In the genomic region with DNA sequence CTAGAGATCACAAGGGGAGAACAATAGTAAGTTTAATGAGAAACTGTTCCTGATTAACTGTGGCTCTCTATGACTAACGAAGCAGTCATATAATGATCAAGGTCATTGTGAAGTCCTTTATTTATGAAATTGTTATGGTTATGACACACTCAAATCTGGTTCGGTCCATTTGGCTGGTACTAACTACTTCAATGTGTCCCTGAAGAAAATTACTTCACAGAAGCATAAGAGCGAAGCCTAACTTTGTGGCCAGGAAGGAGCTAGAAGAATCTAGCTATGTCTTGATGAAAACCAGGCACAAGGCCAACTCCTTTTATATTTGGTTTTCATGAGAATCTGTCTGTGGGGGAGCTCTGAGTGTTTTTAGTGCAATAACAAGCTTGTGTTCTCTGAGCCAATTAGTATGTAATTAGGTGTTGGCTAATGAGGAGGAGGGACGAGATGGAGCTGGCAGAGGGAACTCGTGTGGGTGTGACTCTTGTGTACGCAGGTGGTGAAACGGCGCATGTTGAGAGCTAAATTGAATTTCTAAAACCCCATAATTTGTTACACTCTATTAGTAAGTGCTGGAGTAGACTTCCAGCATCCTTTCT, we compare ENCODE assay signal across 10 mouse cellular contexts.
DNase-seq lines count a peak whose midpoint lies in the region; ATAC-seq and TF ChIP-seq lines count a peak whose summit lies in the region.
"Had no signal": no experiment of that assay in that cellular context is flagged by ENCODE, and none has a peak within 500 bp of the region (broad histone marks: within the 10 kb centered on the region; RNA-seq: fewer than 3 reads in every experiment).

No protein-coding gene starts in this region.

- no peak overlapping the region for H3K4me2 ChIP-seq in hindbrain, postnatal 0 days (ENCODE audit: low read depth, low read length)
- H3K4me2 ChIP-seq: hindbrain, embryonic 15.5 days had no signal

- no peak overlapping the region for H3K27ac ChIP-seq in hindbrain, postnatal 0 days
- H3K27ac ChIP-seq: hindbrain, embryonic 15.5 days had no signal

- H3K9ac ChIP-seq in hindbrain, postnatal 0 days (replicated peaks; ENCODE audit: low read length) = no peak overlapping the region
- H3K9ac ChIP-seq: hindbrain, embryonic 15.5 days had no signal

- H3K4me1 ChIP-seq in hindbrain, postnatal 0 days (ENCODE audit: insufficient read depth, low read length) = no peaks in the 10 kb centered on the region
- H3K4me1 ChIP-seq: hindbrain, embryonic 15.5 days had no signal

- no peaks in the 10 kb centered on the region for H3K36me3 ChIP-seq in hindbrain, postnatal 0 days (ENCODE audit: insufficient read depth, low read length)
- H3K36me3 ChIP-seq: hindbrain, embryonic 15.5 days had no signal

- H3K4me3 ChIP-seq in hindbrain, postnatal 0 days (ENCODE audit: low read length) = no peak overlapping the region
- H3K4me3 ChIP-seq: hindbrain, embryonic 15.5 days had no signal

- TF ChIP-seq CTCF in hindbrain, postnatal 0 days (IDR thresholded peaks at IDR 0.05; ENCODE audit: low read depth) = no peak

- DNase-seq in cerebellum, postnatal 25 days = no peak
- DNase-seq in Muller cell, postnatal 12 days (ENCODE audit: inconsistent ontology term) = peak; percentile 90
- DNase-seq in hindbrain, postnatal 0 days (ENCODE audit: low spot score) = peak; percentile 42
- DNase-seq in left cerebral cortex, postnatal 36 days (ENCODE audit: low spot score in 2 of 2) = peak; percentile 11 to 21
- no peak for DNase-seq in spleen, postnatal 10 days (ENCODE audit: low spot score in 2 of 2)
- DNase-seq in ovary, adult 18-20 months (ENCODE audit: low spot score) = no peak
- no peak for DNase-seq in gastrocnemius, adult 8-10 months (ENCODE audit: low spot score in 2 of 2)
- DNase-seq: lung, adult 2 months had no signal

- 0 out of 2 replicates have a peak, but pooled peaks have one; percentile 3 for ATAC-seq in cerebellum, adult (ENCODE audit: insufficient number of reproducible peaks, low FRiP score, low TSS enrichment)
- 0 out of 2 replicates have a peak, but pooled peaks have one; percentile 47 for ATAC-seq in hindbrain, postnatal 0 days

- 49% methylated on average over 8 of the region's 8 CpGs for WGBS in hindbrain, postnatal 0 days

- no peaks in the 10 kb centered on the region for H3K9me3 ChIP-seq in hindbrain, postnatal 0 days (ENCODE audit: low read length)
- H3K9me3 ChIP-seq: hindbrain, embryonic 15.5 days had no signal

- intact Hi-C loops in left cerebral cortex, postnatal 36 days (cut with DNase I) = no loop called here

- H3K27me3 ChIP-seq in hindbrain, postnatal 0 days (ENCODE audit: insufficient read depth, low read length) = no peaks in the 10 kb centered on the region
- H3K27me3 ChIP-seq: hindbrain, embryonic 15.5 days had no signal

Comparison
In these comparisons a context has a peak if more than half of its experiments do, and no peak if none do; other contexts are left out.
1. DNase-seq: peak in Muller cell, postnatal 12 days (single experiment), hindbrain, postnatal 0 days (single experiment) and left cerebral cortex, postnatal 36 days (2 of 2); none in cerebellum, postnatal 25 days (0 of 2), spleen, postnatal 10 days (0 of 2), ovary, adult 18-20 months (single experiment) and gastrocnemius, adult 8-10 months (0 of 2).